Mouse (Mus musculus) inflammation-experienced regulatory T-cells (primary cell): ENCODE measurements around the gene Pik3ca. TPM values are rescaled to one million over a fixed set of nuclear protein-coding genes. Genes with fewer than 3 reads are reported as not detected.

Experiments used
- polyA plus RNA-seq, 2 experiments: library from polyadenylated mRNA; unstranded; fragments of 100-300 nt; shearing (Covaris generic); gene quantifications; one replicate each; pipeline ENCODE4 v1.2.1; 2017

Pik3ca gene
- 10 to 100 TPM; 34.3 to 37.6 TPM for polyA plus RNA-seq

DNA sequence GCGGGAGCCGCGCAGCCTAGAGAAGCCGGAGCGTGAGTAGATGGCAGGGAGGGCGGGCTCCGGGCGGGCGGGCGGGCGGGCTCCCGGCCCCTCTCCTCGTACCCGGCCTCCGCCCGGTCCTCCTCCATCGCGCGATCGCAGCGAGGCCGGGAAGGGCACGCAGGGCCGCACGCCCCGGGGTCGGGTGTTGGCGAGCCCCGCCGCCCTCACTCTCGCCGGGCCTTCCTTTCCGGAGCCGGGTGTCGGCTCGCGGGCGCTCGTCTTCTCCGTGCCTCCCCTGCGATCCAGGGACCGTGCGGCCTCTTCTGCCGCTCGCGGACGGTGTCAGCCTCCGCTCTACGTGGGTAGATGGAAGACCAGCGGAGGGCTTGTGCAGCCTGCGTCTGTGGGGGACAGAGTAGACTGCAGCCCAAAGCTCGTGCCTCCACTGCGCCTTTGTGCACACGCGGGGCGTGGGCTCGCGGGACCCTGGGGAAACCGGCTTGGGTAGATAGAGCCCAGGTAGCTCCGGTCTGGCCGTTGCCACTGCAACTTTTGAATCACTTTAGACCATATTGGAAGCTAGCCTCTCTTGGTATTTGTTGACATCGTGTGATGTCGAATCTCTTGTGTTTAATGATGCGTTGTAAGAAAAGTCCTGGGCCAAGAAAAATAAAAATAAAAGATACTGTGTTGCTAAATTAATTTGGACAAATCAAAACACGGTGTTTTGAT lies at the start of gene Pik3ca:
Gene Pik3ca (plus strand): TSS at position 211 of the 714 bp plus-strand sequence.

DNA sequence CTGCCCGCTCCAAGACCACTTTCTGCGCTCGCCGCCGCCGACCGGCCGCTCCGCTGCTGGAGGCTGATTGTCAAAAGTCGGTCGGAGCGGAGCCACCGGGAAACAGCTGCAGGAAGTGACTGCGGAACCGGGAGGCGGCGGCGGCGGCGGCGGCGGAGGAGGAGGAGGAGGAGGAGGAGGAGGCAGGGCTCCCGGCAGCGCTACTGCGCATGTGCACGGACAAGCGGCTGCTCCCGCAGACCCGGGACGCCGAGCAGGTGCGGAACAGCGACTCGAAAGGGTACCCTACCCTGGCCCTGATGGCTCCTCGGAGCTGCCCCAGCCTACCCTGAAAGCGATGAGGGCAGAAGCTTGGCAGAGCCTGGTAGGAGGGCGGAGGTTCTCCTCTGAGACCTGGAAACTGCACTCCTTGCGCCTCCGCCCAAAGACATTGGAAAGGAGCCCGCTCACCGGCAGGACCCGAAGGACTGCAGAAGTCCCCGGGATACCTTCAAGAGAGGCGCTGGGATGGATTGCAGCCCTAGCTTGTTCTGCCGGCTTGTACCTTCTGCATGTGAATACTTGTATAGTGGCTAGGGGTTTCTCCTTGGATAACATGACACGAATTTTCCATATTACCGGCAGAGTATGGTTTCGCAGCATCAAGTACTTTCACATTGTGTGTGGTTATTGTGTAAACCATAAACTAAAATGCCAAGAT lies 31.8 kb upstream of the Pik3ca start, which contains the start of gene Zmat3:
Gene Zmat3 (minus strand): TSS at position 469 of the 700 bp plus-strand sequence.

DNA sequence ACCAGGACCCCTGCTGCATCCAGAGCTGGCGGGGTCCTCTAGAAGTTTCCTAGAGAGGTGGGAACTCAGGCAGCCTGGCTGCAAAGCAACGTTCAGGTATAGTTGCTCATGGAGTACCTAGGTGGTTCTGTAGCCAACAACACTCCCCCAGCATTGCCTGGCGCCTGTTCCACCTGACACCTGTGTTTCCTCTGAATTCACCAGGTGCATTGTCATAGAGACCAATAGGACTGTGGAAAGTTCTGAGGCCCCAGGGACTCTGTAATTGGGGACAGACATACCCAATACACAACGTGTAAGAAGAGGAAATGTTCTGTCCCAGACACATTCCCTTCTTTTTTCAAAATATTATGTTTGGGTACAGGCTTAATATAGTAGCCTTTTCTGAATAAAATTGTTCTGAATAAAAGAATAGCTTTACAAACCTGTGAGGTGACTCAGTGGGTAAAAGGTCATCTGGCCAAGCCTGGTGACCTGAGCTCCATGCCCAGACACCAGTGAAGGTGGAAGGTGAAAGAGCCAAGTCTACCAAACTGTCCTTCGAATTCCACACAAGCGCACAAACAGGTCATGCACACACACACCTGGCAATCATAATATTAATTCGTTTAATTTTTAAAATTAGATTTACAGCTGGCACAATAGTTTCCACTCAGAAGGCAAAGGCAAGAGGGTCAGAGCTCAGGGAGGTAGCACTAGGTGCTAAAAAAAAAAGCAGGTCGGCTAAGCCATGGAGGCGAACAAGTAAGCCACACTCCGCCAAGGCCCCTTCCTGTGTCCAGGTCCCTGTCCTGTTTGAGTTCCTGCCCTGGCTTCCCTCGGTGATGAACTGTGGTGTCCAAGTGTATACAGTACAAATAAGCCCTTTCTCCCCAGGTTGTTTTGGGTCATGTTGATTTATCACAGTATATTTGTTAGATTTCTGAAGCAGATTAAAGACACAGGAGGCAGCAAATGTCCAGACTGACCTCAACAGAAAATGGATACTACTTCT lies 94.9 kb downstream of the Pik3ca start, which contains the start of gene Kcnmb3:
Gene Kcnmb3 (minus strand): TSS at position 135 of the 994 bp plus-strand sequence.

DNA sequence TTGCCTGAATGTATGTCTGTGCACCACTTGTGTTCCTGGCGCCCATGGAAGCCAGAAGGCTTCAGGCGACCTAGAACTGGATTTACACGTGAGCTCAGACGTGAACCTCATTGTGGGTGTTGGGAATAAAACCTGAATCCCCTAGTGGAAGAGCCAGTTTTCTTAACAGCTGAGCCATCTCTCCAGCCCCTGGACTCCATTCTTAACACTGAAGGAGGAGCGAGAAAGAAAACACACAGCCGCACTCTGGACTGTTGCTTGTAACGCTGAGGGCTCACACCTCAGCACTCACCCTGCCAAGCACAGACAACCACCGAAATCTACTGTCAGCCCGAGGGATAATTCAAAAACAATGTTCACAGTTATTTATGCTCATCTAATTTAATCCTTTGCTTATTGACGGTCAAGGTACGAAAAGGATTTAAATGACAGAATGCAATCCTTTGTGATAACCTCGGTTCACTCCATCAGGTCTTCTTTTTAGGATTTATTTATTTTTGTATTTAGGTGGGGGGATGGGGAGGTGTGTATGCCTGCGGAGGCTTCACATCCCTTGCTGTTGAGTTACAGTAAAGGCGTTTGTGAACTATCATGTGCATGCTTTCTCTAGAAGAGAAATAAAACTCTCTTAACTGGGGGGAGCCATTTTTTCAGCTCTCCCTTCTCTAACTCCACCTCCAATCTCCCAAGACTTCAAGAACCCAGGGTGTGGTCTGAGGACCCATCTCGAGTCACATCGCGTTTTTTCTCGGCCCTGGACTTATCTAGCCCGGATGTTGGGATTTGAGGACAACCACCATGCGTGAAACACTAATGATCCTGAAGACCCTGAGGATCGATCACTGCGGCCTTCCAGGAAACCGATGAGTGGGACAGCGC lies 112.3 kb downstream of the Pik3ca start, which contains the start of gene Zfp639:
Gene Zfp639 (plus strand): TSS at position 764 of the 879 bp plus-strand sequence.

Other genes with a start within 250 kb of the Pik3ca start
- 1 to 10 TPM; 3.4 to 4.1 TPM for gene Zmat3, start 31.7 kb upstream of the Pik3ca start, polyA plus RNA-seq
- 1 to 10 TPM in 1 of 2 experiments, under 1 TPM in 1; 0.45 to 2.2 TPM for gene Kcnmb3, start 94.6 kb downstream of the Pik3ca start, polyA plus RNA-seq
- gene Zfp639, start 112.6 kb downstream of the Pik3ca start, polyA plus RNA-seq = 10 to 100 TPM; 46.3 to 76.3 TPM
- 10 to 100 TPM; 23.4 to 31.4 TPM for gene Mfn1, start 131.8 kb downstream of the Pik3ca start, polyA plus RNA-seq
- 10 to 100 TPM in 1 of 2 experiments, 1 to 10 TPM in 1; 9.1 to 13.1 TPM for gene Gnb4, start 218.9 kb downstream of the Pik3ca start, polyA plus RNA-seq